Mouse (Mus musculus) spleen, adult 2 months (tissue): ENCODE results near the gene Olfr718-ps1.

Experiments used
- CTCF ChIP-seq: fragments of 200-500 bp; IDR thresholded peaks from 2 replicates; pipeline ENCODE4 v1.5.1; 2011; ENCODE audit warnings: mild to moderate bottlenecking, inconsistent platforms; ENCODE audit not compliant: insufficient read depth, insufficient read length, insufficient replicate concordance; ENCODE audit errors: extremely low read depth
- POLR2A ChIP-seq: fragments of 200-500 bp; IDR thresholded peaks from 2 replicates; pipeline ENCODE4 v1.6.1; 2011; ENCODE audit warnings: low read depth, low read length, inconsistent platforms

DNA sequence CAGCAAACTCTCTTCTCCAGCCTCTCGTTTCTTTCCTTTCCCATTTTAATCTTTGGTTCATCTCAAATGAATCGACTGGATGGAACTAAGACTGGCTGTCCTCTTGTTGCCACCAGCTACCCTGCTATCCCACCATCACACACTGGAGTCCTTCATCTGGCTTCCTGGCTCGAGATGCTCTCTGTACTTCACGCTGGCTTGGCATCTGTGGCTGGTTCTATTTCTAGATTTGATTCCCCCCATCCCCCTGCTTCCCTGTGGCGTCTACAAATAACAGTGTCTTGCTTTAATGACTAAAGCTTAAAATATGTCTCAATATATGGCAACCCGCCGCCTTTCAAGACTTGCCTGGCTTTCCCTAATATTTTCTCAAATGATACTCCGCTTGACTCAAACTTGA is 19.5 kb downstream of the Olfr718-ps1 start:
- TF ChIP-seq POLR2A (no peak), CTCF (no peak)
